Mouse (Mus musculus) lung, postnatal 10 days (tissue): ENCODE data around the gene Cfap43.

Experiments used
- DNase-seq: peaks from one replicate; pipeline ENCODE4 v3.0.0; 2021

The Cfap43 gene

DNA sequence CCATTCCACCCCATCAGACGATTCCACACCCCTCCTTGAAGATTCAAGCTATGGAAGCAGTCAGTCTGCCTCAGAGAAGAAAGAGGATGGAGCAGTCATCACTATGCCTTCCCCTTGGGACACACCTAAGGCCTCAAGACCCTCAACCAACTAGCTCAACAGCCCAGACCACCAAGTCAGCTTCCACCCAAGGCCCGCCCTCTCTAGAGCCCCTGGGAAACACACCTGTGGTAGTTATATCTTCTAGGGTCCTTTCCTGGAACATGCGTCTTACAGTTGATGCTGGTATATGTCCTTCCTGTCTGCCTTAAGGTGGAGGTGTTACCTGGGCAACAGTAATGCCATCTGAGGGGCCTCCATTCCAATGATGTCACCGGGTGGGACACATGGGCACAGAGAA lies 4.9 kb downstream of the Cfap43 start:
- no peak for DNase-seq

DNA sequence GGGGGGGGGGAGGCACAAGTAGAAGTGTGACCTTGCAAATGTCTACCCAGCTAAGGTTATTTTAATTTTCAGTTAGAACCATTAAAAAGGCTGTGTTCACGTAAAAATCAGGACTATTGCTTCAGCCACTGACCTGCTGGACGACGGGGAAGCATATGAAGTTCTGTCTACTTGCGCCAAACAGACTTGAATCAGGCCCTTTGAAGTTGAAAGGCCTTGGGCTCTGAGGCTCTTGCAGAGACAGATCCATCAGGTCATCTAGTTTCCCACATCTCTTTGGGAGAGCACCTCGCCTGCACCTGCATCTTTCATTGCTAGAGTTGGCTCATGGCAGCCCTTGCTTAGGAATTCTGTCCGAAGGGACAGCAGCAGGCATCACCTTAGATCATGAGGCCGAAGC lies 5.7 kb downstream of the Cfap43 start:
- no peak for DNase-seq

DNA sequence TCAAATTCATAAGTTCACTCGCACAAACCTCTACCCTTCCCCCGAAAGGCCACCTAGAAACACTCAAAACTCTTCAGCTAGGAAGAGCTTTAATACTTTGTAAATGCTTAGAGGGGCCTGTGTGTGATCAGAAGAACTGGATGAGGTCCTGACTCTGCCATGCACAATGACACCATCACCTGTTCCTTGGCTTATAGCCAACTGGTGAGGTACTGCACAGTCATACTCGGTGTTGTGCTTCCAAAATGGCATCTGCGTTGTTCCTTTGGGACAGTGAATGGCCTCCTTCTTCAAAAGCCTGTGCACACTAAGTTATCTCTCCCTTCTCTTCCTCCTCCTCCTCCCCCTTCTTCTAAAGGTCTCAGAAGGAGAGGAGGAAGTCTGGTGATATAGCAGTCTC lies 8.3 kb downstream of the Cfap43 start:
- no peak for DNase-seq

DNA sequence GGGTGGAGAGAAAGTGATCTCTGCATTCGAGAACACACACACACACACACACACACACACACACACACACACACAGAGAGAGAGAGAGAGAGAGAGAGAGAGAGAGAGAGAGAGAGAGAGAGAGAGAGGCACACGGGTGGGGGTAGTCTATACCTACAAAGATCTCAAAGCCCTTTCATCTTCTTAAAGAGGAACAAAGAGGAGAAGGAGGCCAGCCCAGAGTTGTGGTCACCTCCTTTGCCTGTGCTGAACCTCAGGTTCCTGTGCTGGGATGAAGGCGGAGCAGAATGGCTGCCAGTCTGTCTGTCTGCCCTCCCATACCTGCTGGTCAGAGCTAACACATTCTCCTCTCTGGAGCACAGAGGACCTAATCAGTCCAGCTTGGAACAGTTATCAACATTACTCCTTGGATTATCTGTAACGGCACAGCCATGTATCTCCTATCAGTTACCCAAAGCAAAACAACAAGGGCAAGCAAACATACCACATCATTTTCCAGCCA lies 8.9 kb downstream of the Cfap43 start:
- DNase-seq: no peak

DNA sequence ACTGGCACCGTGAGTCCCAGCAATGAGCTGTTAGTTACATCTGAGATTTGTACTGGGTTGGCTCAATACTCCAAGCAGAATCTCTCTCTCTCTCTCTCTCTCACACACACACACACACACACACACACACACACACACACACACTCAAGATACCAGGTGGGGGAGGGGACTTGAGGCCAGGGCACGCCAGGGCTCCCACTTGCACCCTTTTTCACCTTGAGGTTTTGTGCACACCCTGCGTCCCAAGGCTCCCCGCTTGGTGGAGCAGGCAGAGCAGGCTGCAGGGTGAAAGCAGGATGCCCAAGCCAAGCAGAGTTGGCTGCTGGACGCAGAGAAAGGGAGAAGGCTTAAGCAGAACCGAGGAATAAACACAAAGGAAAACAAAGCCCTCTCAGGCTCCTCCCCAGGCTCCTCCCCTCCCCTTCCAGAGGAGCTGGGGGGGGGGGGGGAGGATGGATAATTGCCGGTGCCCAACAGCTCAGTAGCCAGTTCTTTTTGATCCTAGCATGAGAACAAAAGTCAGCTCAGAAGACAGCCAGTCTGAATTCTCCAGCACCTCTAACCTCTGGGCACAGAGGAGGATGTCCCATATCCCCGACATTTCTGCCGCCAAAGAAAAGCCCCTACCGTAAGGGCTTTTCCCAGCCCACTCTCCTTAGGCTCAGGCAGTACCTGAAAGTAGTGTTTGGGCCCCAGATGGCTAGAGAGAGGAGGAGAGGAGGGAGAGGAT lies 9.5 kb downstream of the Cfap43 start:
- DNase-seq: peak; percentile 76

DNA sequence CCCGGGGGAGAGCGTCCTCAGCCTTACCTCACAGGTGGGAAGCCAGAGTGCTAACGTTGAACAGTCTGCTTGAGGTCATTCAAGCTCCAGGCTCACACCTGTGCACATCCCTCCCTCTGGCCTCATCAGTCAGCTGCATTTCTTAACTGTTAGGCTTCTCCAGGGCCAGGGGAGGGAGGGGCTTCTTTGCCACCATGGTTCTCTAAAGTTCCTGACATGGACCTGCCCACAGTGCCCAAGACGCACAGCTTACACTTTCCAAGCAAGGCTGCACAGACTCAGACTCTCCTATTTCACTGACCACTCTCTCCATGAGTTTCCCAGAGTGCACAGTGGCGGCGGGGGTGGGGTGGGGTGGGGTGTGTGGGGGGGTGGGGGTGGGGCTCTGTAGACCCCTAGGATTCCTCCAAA lies 10.1 kb downstream of the Cfap43 start:
- DNase-seq: no peak

DNA sequence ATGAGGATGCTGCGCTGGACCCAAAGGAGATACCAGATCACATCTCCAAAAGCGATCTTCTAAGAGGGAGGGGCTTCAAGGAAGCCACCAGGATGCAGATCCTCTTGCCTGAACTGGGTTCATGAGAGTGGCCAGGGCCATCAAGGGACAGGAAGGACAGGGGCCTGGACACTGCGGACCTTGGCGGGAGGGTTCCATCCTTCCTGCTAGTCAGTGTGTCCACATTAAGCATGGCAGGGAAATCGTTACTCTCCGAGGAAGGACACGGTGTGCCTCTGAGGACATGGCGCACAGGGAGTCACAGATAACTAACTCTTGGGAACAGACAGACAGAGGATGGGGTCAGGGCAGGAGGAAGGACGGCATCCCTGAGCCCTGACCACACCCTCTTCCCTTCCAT lies 11.5 kb downstream of the Cfap43 start:
- DNase-seq: no peak

DNA sequence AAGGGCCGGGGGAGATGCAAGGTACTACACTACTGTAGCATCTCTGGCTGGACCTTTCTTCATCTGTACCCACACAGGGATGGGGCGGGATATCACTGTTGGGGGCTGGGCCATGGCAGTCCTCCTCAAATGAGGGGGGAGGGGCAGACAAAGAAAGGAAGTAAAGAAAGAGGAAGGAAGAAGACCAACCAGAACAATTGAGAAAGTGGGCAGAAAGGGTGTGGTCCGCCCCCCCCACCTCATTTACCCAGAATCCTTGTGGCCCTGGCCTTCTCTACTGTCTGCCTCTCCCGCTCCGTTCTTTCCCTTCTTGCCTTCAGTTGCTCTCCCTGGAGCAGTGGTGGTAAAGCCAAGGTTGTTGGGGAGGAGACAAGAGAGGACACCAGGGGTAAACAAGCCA lies 13.5 kb downstream of the Cfap43 start:
- DNase-seq: no peak

DNA sequence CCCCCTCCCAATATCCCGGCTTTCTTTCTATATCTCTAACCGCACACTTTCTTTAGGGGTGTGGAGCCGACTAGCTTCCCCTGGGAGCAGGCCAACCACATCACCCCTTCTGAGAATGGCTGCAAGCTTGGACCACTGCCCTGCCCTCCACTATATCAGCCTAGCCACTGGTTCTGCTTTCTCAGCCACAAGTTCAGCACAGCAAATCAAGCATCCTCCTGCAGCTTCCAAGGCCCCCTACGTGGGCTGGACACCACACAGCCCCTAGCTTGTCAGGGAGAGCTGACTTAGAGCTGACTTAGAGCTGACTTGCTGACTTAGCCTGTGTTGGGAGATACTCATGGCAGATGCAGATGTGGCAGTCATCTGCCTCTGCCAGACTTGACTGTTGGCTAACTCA lies 14.0 kb downstream of the Cfap43 start:
- DNase-seq: no peak

DNA sequence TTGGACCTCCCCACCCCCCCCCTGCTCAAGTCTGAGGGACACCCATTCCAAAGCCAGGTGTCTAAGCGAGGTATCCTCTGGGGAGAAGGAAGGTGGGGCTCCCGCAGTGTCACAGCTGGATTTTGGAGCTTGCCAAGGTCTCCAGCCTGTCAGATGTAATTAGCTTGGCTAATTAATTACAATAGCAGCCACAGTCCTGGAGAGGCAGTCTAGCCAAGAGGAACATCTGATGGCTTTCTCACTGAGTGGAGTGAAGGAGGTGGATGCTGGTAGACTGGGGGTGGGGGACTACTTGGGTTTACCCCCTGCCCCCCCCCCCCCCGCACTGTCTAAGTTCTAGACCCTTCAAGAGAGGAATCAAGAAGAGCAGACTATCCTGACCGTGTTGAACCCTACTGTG lies 15.4 kb downstream of the Cfap43 start:
- DNase-seq: no peak

DNA sequence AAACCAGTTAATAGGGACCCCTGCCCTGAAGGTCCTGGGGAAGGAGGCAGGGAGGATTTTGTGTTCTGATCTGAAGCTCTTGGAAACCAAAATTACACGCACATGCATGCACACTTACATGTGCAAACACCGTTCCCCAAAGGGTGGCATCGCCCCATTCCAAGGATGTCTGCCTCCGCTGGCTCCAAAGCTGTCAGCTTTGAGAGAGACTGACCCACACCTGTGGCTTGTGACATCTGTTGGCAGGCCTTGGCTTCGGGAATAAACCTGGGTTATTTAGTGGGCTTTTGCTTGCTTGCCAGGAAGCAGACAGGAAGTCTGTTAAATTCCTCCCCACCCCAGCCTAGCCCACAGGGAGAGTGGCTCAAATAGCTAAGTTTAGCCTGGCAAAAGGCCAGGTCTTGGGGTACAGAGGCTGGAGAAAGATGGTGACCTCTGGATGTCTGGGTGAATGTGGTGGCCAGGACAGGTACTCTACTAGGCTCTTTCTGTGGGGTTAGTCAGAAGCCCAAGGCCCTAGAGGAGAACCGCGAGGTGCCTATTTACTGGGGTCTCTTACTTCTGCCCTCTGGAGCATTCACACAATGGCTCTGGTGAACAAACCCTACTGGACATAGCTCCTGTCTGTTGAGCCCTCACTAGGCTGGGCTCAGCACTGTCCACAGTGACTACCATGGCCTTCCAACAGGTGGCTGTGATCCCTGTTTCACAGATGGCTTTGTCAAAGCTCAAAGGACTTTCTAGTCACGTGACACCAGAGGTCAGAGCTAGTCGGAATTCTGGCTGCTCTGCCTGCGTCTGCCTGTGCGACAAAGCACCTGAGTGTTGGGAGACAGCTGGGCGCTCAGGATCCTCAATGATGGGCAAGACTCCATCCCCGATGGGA lies 16.5 kb downstream of the Cfap43 start:
- peak; percentile 62 for DNase-seq

DNA sequence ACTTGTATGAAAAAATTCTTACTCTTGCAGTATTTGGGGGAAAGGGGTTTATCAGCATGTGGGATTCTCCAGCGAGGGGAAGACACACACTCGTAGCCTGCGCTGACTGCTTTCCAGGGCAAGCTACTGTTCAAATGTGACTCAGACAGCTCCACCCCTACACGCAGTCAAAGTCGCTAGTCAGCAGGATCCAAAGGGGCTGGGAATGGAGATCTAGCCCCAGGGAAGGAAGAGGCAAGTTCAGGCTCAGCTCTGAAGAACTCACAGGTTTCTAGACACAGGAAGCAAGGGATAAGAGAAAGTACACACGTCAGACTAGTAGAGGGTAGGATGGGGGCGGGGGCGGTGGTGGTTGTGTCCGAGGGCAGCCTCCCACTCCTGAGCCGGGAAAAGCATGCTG lies 18.5 kb downstream of the Cfap43 start:
- DNase-seq: no peak

DNA sequence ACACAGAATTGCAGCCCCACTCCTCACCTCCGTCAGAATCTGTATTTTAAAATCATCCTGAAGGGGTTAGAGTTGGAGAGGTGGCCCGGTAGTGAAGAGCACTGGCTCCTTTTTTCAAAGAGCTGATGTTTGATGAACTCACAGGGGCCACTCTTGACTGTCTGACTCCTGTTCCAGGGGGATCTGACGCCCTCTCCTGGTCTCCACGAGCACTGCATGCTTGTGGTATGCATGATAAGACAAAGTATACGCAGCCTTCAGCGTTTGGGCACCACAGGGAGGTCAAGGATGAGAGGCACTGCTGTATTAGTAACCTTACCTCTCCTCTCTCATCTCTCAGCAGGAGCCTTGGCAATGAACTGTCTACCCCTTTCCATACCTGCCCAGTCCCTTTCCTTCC lies 19.1 kb downstream of the Cfap43 start:
- DNase-seq: no peak

DNA sequence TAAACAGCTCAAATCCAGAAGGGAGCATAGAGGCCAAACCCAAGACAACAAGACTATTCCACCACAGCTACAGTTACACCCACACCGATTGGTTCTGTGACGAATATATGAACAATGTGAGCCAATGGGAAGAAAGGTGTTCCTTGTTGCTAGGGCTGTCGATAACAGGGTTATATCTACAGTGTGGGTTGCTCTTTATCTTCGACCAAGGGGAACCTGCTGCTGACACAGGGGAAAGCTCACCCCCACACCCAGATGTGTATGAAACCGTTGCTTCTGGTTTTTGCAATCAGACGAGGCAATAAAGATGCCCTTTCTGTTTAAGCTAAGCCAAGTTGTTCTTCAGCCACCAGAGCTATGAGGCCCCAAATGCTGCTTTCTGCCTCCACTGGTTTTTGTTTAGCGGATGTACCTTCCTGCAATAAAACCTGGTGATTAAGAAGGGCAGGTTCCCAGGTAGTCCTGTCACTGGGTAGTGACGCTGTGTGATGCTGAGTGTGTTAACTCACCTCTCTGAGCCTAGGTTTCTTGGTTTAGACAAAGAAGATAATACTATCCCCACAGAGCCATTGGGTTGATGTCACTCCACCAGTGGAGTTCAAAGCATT lies 20.5 kb downstream of the Cfap43 start:
- DNase-seq: no peak

DNA sequence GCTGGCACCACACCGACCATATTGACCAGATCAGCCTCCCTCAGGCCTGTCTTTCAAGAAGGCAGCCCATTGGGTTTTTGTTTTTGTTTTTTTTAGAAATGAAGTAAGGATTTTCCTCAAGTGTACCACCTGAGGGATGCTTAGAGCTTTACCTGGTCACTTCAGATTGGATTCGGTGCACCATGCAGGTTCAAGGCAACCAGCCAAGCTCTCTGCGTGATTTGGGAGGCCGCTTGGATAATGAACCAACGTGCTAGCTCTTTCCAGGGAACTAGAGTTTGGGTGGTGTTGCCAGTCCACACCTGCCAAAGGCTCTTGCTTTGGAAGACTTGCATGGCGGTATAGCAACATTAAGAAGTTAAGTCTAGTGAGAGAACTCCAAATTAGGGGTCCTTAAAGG lies 26.0 kb downstream of the Cfap43 start:
- DNase-seq: no peak

DNA sequence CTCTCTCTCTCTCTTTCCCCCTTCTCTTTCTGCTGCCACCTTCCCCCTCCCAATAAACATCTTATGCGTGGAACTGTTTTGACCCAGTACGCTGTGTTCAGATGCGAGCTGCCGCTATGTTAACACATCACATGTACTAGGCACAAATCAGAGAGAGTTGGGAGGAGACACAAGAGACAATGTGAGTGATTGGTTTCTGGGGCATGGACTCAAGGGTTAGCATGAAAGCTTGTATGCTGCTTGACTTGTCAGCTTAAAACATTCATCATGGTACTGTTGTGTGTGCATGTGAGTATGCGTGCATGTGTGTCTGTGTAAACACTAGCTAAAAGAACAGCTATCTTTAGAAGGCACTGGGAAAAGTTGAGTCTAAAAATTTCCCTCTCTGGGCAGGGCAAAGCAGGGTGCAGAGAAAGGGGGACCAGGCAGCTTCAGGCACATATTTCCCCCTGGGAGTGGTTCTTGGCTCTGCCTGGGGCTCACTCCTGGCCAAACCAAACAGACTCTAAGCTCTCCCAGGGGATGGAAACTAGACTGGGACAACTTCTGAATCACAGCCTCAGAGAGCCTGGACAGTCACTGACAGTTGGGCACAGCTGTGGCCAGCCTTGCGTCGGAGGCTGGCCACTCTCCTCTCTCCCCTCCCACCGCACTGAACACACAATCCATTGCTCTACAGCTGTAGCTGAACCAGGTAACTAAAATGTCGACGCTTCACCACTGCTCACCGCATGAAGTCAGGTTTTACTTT lies 27.4 kb downstream of the Cfap43 start:
- peak; percentile 70 for DNase-seq

DNA sequence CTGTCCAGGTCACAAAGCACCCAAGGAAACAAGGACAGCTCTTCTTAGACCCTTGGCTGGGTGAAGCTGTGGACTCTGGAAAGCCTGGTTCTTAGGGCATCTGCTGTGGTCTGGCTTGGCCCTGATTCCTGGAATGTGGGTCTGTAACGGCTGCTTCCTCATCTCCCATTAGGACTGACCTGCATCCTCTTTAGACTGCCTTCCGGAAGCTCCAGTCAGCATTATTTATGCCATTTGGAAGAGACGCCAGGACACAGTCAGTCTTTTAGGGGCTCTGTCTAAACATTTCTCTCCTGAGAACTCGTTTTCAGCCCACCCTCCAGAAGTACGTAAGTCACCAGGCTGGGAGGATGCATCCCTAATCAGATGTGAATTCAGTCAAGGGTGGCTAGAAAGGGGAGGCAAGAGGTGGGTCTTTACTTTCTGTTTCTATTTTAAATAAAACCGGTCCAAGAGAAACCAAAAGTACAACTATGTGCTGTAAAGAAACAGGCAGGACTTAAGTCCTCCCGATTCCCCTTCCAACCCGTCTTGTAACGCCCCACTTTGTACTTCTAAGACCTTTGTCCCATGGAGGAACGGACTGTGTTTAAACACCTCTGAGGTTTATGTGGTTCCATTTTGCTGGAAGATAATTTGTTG lies 28.5 kb downstream of the Cfap43 start:
- DNase-seq: peak; percentile 58

DNA sequence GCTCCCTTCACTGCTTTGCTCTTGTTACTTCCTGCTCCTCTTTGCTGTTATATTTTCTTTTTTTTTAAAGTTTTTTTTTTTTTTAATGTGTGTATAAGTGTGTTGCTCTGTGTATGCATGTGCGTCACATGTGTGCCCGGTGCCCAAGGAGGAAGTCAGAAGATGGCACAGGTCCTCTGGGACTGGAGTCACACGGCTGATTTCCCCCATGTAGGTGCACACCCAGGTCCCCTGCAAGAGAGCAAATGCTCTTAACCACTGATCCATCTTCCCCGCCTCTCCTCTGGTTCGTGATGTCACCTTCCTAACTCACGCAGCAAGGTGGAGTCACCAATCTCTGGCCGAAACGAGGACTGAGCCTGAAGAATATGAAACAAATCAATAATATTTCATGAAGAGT lies 31.1 kb downstream of the Cfap43 start:
- no peak for DNase-seq

DNA sequence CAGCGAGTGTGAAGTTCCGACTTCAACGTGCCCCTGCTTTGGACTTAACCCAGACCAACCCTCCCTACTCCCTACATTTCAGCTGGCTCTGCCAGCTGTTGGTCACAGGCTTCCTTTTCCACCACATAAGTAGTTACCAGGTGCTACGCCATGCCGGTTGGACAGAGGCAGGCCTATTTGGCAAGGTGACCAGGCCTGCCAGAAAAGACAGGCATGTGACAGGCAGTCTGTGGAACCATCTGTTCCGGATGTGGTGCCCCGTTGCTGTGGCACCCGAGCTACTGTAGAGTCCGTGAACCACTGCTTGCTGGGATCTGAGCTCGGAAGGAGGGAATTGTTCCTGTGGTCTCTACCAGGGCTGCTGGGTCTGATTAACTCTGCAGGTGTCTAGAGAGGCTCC lies 31.7 kb downstream of the Cfap43 start:
- no peak for DNase-seq

DNA sequence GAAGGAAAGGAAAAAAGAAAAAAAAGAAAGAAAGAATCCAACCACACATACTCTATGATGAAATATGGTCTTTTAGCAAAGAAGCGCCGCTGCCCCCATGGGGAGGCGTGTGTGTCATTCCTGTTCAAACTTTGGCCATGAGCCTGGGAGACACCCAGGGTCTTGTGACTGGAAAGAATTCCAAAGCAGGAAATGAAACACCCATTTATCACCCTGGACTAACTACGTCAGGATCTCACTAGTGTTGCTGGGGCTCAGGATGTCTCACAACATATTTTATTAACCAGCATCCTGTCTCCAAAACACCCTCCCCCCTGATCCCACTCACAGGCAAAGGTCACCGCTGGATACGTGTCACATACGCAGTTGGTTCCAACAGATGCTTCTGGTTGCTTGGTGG lies 32.5 kb downstream of the Cfap43 start:
- DNase-seq: peak; percentile 87

DNA sequence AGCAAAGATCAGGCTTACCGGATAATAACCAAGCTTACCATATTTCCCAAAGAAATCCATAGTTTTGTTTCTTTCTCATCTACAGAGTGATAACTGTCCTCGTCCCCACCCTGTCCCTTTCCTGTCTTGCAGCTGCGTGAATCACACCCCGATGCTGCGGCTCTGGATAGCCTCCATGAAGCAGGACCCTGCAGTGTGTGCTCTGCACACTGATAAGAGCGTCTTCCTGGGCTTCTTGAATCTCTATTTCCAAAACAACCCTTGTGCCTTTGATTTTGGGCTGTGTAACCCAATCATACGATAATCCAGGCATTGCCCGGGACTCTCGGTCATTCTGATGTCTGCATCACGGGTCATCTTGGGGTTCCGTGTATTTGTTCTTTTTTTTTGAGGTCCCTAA lies 33.2 kb downstream of the Cfap43 start:
- no peak for DNase-seq

DNA sequence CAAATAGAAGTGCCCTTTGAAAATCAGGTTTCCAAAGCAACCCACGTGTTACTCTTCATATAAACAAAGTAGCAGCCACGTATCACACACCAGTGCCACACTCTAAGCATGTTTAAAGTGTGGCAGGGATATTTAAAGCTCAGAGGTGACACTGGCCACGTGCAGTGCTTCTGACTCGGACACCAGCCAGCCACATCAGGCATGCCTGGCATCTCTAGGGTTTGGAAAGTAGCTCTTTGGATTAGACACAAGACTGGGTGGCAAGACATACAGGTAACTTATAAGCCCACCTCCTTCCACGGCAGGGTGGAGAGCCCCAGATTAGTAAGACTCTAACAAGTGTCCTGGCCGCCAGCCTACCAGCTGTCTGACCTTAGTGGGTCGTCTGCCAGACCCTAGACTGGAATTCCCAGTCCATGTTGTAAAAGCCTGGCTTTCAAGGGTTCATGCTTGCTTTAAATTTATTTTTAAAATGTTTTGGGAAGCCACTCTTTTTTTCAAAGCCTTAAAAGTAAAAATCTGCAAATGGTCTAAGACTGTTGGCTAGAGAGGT lies 33.8 kb downstream of the Cfap43 start:
- DNase-seq: no peak
